Mouse (Mus musculus) kidney, postnatal 14 days (tissue): ENCODE results near the gene Mfsd5.

Experiments used
- DNase-seq: peaks from one replicate; pipeline ENCODE4 v3.0.0; 2022; ENCODE audit warnings: mixed read lengths

The Mfsd5 gene

GRCm38 (mm10) chr15:102248131-102248811 lies 31.0 kb upstream of the Mfsd5 start:
- no peak for DNase-seq

- peak; percentile 50 for DNase-seq
Observed at GRCm38 (mm10) chr15:102248812-102249191, 30.5 kb upstream of the Mfsd5 start.

- peak; percentile 68 for DNase-seq
Observed at GRCm38 (mm10) chr15:102249251-102249691, 30.0 kb upstream of the Mfsd5 start.

DNA sequence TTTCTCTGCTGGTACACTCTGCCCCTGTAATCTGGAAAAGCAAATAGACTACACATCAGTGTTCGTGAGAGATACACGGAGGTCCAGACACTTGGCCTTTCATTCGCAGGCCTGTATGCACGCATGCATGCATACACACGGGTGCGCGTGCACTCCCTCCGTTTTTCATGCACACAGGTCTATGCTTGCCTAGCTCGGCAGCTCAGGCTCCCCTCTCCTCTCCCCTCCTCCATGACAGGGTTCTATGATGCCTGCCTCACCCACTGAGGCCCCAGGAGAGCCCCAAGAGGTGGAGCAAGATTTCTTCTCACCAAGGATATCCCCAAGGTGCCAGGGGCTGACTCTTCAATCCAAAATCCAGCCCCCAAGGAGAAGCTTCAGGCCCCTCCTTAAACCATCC lies 29.3 kb upstream of the Mfsd5 start:
- no peak for DNase-seq

DNA sequence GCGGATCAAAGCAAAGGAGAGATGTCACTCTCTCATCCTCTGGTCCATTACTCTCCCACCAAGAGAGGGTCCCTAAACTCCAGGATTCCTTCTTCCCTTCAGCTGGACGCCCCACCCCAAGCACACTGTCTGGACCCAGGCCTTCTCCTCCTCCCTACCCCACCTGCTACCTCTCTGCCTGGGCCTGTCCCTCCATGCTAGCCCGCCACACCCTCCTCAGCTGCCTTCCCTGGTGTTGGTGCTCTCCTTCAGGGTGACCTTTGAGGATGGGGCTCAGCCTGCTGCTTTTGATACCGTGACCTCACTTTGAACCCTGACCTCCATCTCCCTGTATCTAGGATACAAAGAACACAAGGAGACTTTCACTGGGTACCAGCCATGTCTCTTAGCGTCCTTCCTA lies 28.7 kb upstream of the Mfsd5 start:
- DNase-seq: no peak

DNA sequence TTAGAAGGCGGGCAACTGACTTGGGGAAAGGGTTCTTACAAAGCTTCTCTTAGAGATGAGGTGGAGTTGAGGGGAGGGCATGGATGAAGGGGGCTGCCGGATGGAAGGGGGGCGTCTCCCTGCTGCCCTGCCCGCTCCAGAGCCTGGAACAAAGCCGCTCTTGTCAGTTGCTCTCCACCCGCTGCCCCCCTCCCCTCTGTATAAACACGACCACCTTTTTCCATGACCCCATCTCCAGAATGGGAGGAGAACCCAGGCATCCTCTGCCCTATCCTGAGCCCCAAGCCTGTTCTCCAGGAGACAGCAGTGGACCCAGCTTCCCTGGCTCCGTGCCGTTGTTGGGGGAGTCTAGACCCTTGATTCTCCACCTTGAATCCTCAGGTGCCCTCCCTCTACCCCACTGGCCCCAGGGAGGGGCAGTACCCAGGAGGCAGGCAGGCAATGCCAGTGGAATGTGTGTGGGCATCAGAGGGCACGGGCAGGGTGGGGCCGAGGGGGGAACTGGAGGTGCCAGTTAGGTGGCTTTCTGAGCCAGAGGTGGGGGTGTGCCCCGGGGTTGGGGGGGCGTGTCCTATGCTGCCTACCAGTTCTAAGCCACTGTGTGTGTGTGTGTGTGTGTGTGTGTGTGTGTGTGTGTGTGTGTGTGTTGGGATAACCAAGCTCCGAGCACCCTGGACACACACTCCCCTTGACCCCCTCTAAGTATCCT lies 23.6 kb upstream of the Mfsd5 start:
- DNase-seq: peak; percentile 76

DNA sequence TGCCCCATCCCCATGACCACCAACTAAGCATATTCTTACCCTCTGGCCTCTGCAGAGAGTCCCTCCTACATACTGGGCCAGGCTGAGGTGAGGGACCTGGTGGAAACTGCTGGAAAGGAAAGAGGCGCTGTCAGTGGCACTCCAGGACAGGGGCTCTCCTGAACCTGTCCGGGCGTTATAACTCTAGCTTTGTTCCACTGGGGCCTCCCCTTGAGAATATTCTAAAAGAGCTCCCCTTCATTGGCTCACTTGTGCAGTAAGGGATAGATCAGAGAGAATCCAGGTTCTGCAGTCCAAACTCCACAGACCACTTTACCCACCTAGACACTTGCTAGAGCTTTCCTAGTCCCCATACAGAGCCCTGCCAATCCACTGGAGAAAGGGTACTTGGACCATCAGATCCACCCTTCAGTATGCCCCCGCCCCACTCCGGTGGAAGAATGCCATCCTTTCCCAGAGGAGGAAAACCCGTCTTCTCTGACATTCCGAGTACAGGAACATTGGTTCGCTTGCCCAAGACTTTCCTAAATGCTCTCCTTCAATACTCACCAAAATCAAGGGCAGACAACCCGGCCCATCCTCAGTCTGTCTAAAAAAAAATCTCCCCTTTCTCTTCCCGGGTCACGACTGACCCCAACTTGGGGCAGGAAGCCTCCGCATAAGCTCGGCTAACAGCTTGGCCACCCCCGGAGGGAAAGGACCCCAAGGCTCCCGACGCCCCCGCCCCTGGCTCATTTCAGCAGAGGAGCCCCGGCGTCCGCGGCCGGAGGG lies 22.6 kb upstream of the Mfsd5 start:
- no peak for DNase-seq

DNA sequence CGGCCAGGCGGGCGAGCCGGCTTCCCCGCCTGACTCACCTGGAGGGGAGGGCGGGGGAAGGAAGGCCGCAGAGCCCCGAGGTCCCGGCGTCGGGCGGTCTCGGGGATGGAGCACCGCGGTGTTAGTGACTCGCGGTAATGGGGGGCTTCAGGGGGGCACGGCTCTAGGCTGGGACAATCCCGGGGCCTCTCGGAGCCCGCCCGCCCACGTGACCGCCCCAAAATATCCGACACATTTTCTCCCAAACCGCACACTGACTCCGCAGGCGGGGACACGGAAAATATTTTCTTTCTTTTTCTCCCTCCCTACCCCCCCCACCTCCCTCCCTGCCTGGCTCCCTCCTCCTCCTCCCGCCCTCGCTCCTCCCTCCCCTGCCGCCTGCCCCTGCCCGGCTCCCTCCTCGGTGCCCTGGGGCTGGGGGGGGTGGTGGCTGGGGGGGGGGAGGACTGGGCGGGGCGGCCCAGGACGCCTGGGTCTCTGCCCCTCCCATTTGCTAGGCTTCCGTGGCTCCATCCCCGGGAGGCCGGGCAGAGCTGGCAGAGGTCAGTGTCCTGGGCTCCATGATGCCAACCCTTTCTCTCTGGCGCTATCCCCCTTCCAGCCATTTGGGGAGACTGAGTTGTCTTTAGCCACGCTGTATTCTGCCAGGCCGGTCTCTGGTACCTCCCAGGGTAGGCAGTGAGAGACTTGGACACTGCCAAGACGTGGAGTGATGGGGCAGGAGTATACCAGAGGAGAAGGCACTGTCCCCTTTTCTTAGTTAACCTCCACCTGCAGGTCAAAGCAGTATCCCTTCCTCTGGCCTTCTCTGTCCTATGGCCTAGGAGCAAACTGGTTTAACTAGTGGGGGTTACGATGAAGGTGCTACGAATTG lies 21.8 kb upstream of the Mfsd5 start, which contains the start of gene Rarg:
Gene Rarg (minus strand): TSS at position 316 of the 874 bp plus-strand sequence.
- DNase-seq: peak; percentile 69

DNA sequence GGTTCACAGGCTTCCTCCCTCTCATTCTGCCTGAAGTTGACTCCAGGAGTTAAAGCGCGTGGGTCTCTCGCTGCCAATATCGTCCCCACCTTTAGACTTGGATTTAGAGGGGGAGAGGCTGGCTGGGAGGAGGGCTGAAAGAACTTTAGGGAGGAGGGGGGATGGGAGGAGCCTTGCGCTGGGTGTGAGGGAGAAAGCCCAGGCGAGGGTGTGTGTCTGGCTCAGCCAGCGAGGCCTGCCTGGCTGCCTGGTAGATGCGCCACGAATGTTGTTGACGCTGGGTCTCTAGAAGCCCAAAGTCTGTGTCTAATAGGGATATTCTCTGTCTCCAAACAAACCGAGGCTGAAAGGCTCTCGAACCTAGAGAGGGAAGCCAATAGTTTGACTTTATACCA lies 21.2 kb upstream of the Mfsd5 start:
- DNase-seq: peak; percentile 64

DNA sequence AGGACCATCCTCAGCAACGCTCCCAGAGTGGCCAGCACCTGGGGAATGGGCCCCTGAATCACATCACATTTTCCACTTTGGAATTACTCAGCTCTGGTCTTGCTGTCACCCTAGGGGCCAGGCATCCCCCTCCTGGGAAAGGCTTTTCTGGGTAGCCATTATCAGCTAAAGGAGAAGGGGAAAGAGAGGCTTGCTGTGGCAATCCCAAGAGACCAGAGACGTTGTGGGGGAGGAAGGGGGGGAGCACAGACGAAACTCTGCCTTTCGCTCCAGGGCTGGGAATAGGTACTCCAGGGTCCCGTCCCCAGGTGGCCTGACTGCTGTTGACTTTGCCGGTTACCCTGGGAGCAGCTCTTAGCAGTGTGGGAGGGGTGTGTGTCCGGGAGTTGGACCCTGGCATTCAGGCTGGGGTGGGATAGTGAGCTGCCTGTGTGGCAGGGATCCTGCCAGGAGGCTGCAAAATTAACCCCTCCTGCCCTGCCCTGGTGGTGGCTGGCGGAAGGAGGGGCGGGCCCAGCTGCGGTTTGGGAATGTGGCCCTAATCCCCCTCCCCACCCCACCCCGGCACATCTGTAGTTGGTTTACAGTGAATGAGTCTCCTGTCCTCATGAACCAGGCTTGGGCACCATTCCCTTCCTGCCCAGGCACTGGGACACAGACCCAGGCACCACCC lies 20.5 kb upstream of the Mfsd5 start:
- no peak for DNase-seq

GRCm38 (mm10) chr15:102262582-102262981 lies 16.7 kb upstream of the Mfsd5 start:
- no peak for DNase-seq

- DNase-seq: no peak
Observed at GRCm38 (mm10) chr15:102263037-102263436, 16.2 kb upstream of the Mfsd5 start.

DNA sequence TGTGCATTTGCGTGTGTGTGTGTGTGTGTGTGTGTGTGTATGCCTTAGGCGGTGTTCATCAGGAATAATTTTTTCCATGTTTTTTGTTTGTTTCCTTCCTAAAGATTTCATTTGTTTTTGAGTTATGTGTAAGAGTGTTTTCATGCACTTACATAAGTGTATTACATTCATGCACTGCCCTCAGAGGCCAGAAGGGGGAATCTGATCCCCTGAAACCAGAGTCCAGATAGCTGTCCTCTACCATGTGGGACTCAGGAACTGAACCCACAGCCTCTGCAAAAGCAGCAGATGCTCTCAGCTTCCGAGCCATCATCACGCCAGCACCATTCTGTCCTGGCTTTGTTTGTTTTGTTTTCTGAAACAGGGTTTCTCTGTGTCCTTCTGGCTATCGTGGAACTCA lies 13.7 kb upstream of the Mfsd5 start:
- no peak for DNase-seq

DNA sequence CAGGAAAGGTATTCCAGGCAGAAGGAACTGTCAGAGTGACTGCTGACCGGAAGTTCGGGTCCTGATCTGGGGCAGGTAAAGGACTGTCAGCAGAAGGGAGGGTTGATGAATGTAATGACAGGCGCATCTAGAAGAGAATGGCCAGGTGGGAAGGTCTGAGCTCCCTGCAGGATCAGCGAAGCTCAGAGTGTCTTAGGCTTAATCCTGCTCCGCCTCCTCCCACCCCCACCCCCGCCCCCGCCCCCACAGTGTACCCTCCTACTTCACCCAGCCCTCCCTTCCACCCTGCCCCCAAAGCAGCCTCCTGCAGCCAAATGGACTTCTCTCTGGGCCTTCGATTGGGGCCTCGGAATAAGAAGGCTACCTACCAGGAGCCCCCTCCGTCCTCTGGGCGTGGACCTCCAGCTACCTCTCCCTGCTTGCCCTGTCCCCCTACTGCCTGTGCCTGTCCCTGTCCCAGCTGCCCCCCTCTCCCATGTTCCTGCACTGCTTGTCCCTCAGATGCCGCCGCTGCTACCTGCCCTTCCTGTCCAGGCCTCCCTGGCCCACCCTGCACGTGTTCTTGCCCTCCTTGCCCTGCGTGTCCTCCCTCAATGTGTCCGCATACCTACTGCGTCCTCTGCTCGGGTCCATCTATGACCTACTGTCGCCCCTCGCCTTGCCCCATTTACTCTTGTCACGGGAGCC lies 8.8 kb upstream of the Mfsd5 start, which contains the start of gene Gm9918:
Gene Gm9918 (plus strand): TSS at position 290 of the 687 bp plus-strand sequence.
- DNase-seq: no peak

GRCm38 (mm10) chr15:102271441-102271840 lies 7.8 kb upstream of the Mfsd5 start:
- DNase-seq: no peak

GRCm38 (mm10) chr15:102273982-102274716 lies 5.1 kb upstream of the Mfsd5 start:
- DNase-seq: no peak

- DNase-seq: no peak
Observed at GRCm38 (mm10) chr15:102278726-102279091, 545 bp upstream of the Mfsd5 start.

GRCm38 (mm10) chr15:102279783-102280520 lies 698 bp downstream of the Mfsd5 start:
- no peak for DNase-seq

DNA sequence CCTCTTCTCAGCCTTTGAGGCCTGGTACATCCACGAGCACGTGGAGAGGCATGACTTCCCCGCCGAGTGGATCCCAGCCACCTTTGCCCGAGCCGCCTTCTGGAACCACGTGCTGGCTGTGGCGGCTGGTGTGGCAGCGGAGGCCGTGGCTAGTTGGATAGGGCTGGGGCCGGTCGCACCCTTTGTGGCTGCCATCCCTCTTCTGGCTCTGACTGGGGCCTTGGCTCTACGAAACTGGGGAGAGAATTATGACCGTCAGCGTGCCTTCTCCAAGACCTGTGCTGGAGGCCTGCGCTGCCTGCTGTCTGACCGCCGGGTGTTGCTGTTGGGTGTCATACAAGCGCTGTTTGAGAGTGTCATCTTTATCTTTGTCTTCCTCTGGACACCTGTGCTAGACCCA lies 1.4 kb downstream of the Mfsd5 start:
- DNase-seq: no peak
